ENCODE assay signal across 17 mouse cellular contexts in the genomic region with DNA sequence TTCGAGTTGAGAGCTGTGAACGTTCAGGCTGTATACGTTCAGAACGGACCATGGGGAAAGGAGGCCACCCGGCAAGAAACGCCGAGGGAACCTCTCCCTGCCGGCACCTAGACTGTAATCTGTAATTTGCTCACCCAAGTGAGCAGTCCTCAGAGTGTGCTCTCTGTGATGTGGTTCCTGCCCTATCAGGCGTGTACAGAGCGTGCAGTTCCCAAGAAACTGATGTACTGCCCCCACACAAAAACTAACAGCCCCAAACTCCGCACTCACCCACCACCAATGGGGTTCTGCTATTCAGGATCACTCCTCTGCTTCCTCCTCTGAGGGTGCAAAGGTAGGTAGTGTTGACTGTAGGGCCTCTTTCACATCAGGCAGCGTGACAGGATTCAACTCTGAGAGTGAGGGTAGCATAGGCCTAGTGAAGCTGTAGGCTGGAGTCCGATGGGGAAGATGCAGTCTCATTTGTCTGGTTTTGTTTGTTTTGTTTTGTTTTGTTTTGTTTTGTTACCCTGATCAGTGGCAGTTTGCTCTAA. TPM values are rescaled to one million over a fixed set of nuclear protein-coding genes. Genes with fewer than 3 reads are reported as not detected.
A peak's percentile ranks its signal among the peaks of the same experiment; 100 is the strongest.
DNase-seq lines count a peak whose midpoint lies in the region; ATAC-seq and TF ChIP-seq lines count a peak whose summit lies in the region.
"Had no signal": no experiment of that assay in that cellular context is flagged by ENCODE, and none has a peak within 500 bp of the region (broad histone marks: within the 10 kb centered on the region; RNA-seq: fewer than 3 reads in every experiment).

No protein-coding gene starts in this region.

- H3K36me3 ChIP-seq in kidney, embryonic 15.5 days = peaks cover 2% of the 10 kb centered on the region; the same call in 1 of the 2 replicates
- H3K36me3 ChIP-seq in G1E (replicated peaks) = peaks cover 53% of the 10 kb centered on the region
- no peaks in the 10 kb centered on the region for H3K36me3 ChIP-seq in intestine, embryonic 16.5 days (ENCODE audit: control insufficient read depth, insufficient read depth, low read length)
- peaks cover 2% of the 10 kb centered on the region; the same call in 1 of the 2 replicates for H3K36me3 ChIP-seq in small intestine, adult 2 months (ENCODE audit: control insufficient read depth, insufficient read depth, low read length)
- no peaks in the 10 kb centered on the region for H3K36me3 ChIP-seq in forebrain, postnatal 0 days (ENCODE audit: insufficient read depth)
- H3K36me3 ChIP-seq: heart, embryonic 15.5 days; midbrain, embryonic 13.5 days had no signal

- no peak overlapping the region for H3K9ac ChIP-seq in kidney, embryonic 15.5 days
- no peak overlapping the region for H3K9ac ChIP-seq in intestine, embryonic 16.5 days (ENCODE audit: low read depth, low read length)
- H3K9ac ChIP-seq in forebrain, postnatal 0 days = no peak overlapping the region
- H3K9ac ChIP-seq: forebrain, embryonic 12.5 days; heart, embryonic 15.5 days; midbrain, embryonic 13.5 days; neural tube, embryonic 12.5 days had no signal

- peak overlapping the region; percentile 71 for H3K27ac ChIP-seq in kidney, embryonic 15.5 days
- 0 out of 2 replicates have a peak overlapping the region, but pooled peaks have one; percentile 25 for H3K27ac ChIP-seq in intestine, embryonic 16.5 days (ENCODE audit: low read length)
- H3K27ac ChIP-seq in small intestine, adult 2 months (ENCODE audit: insufficient read depth, low read depth, low read length) = 0 out of 2 replicates have a peak overlapping the region, but pooled peaks have one; percentile 9
- H3K27ac ChIP-seq in forebrain, postnatal 0 days (ENCODE audit: low read depth, low read length) = no peak overlapping the region
- H3K27ac ChIP-seq: forebrain, embryonic 12.5 days; heart, embryonic 15.5 days; hindbrain, postnatal 0 days; layer of hippocampus, adult 2 months; midbrain, embryonic 13.5 days; neural tube, embryonic 12.5 days had no signal

- no peak overlapping the region for H3K4me2 ChIP-seq in kidney, embryonic 15.5 days
- no peak overlapping the region for H3K4me2 ChIP-seq in intestine, embryonic 16.5 days (ENCODE audit: low read depth, low read length)
- no peak overlapping the region for H3K4me2 ChIP-seq in forebrain, postnatal 0 days (ENCODE audit: low read depth)
- H3K4me2 ChIP-seq: forebrain, embryonic 12.5 days; heart, embryonic 15.5 days; midbrain, embryonic 13.5 days; neural tube, embryonic 12.5 days had no signal

- no peaks in the 10 kb centered on the region for H3K27me3 ChIP-seq in kidney, embryonic 15.5 days
- no peaks in the 10 kb centered on the region for H3K27me3 ChIP-seq in G1E (ENCODE audit: insufficient read depth, low read length)
- no peaks in the 10 kb centered on the region for H3K27me3 ChIP-seq in intestine, embryonic 16.5 days (replicated peaks; ENCODE audit: control insufficient read depth, insufficient read depth, low read length)
- no peaks in the 10 kb centered on the region for H3K27me3 ChIP-seq in small intestine, adult 2 months (ENCODE audit: control insufficient read depth, insufficient read depth, low read length)
- no peaks in the 10 kb centered on the region for H3K27me3 ChIP-seq in forebrain, postnatal 0 days (ENCODE audit: insufficient read depth, low read length)
- H3K27me3 ChIP-seq: forebrain, embryonic 12.5 days; heart, embryonic 15.5 days; midbrain, embryonic 13.5 days; neural tube, embryonic 12.5 days had no signal

- 60% methylated on average over 13 of the region's 13 CpGs for WGBS in kidney, embryonic 15.5 days
- WGBS in intestine, embryonic 16.5 days = 76% methylated on average over 13 of the region's 13 CpGs
- 81% methylated on average over 13 of the region's 13 CpGs for WGBS in small intestine, adult 2 months
- WGBS in forebrain, postnatal 0 days = 90% methylated on average over 13 of the region's 13 CpGs

- H3K9me3 ChIP-seq in kidney, embryonic 15.5 days (replicated peaks) = no peaks in the 10 kb centered on the region
- H3K9me3 ChIP-seq in G1E (replicated peaks) = peaks cover 2% of the 10 kb centered on the region
- no peaks in the 10 kb centered on the region for H3K9me3 ChIP-seq in intestine, embryonic 16.5 days (ENCODE audit: control insufficient read depth, low read length)
- H3K9me3 ChIP-seq in forebrain, postnatal 0 days (ENCODE audit: low read length) = no peaks in the 10 kb centered on the region
- H3K9me3 ChIP-seq: heart, embryonic 15.5 days had no signal

- TF ChIP-seq CTCF in G1E (IDR thresholded peaks at IDR 0.05; ENCODE audit: low read depth, low read length) = no peak
- TF ChIP-seq CTCF in small intestine, adult 2 months (IDR thresholded peaks at IDR 0.05; ENCODE audit: extremely low read depth, insufficient read length, insufficient replicate concordance, low read depth, low read length) = no peak
- TF ChIP-seq CTCF in forebrain, postnatal 0 days (IDR thresholded peaks at IDR 0.05; ENCODE audit: low read depth) = no peak

- peak; percentile 90 for ATAC-seq in kidney, embryonic 15.5 days (replicated peaks; ENCODE audit: low FRiP score)
- peak; percentile 80 for ATAC-seq in G1E (ENCODE audit: extremely low read depth, insufficient number of reproducible peaks, low FRiP score, poor library complexity, severe bottlenecking)
- ATAC-seq in intestine, embryonic 16.5 days = peak; percentile 59
- ATAC-seq in forebrain, postnatal 0 days = no peak
- ATAC-seq: hindbrain, postnatal 0 days; midbrain, embryonic 13.5 days had no signal

- no peak overlapping the region for H3K4me3 ChIP-seq in kidney, embryonic 15.5 days (replicated peaks)
- peak overlapping the region; percentile 67 for H3K4me3 ChIP-seq in G1E (ENCODE audit: low read depth, low read length)
- H3K4me3 ChIP-seq in intestine, embryonic 16.5 days (ENCODE audit: low read length) = no peak overlapping the region
- H3K4me3 ChIP-seq in small intestine, adult 2 months (ENCODE audit: low read depth, low read length) = no peak overlapping the region
- no peak overlapping the region for H3K4me3 ChIP-seq in forebrain, postnatal 0 days (ENCODE audit: low read depth, low read length)
- H3K4me3 ChIP-seq: forebrain, embryonic 12.5 days; heart, embryonic 15.5 days; layer of hippocampus, adult 2 months; midbrain, embryonic 13.5 days; neural tube, embryonic 12.5 days had no signal

- no peak for DNase-seq in kidney, adult 11 months
- peak; percentile 66 for DNase-seq in G1E (ENCODE audit: low spot score)
- no peak for DNase-seq in Muller cell, postnatal 12 days (ENCODE audit: inconsistent ontology term)
- DNase-seq in forebrain, postnatal 0 days = no peak
- DNase-seq: B cell, adult 2 months; cerebellum, adult 2 months; layer of hippocampus, postnatal 36 days; thymus, postnatal 4 days had no signal

- peaks cover 20% of the 10 kb centered on the region for H3K4me1 ChIP-seq in kidney, embryonic 15.5 days
- peaks cover 82% of the 10 kb centered on the region for H3K4me1 ChIP-seq in G1E (ENCODE audit: insufficient read depth, low read depth, low read length)
- peaks cover 23% of the 10 kb centered on the region for H3K4me1 ChIP-seq in intestine, embryonic 16.5 days (ENCODE audit: control insufficient read depth, insufficient read depth, low read length)
- peaks cover 4% of the 10 kb centered on the region; the same call in 1 of the 2 replicates for H3K4me1 ChIP-seq in small intestine, adult 2 months (ENCODE audit: control insufficient read depth, insufficient read depth, insufficient read length, low read length)
- H3K4me1 ChIP-seq in forebrain, postnatal 0 days (ENCODE audit: insufficient read depth) = no peaks in the 10 kb centered on the region
- H3K4me1 ChIP-seq: neural tube, embryonic 12.5 days had no signal

- no peak for TF ChIP-seq POLR2A in small intestine, adult 2 months (IDR thresholded peaks at IDR 0.05; ENCODE audit: low read depth, low read length)

RNA-seq across cellular contexts. Expression of a gene that starts 12.7 kb away (rescaled TPM):
- polyA plus RNA-seq in kidney, embryonic 15.5 days (2015; fragmentation: Nextera tagmentation; extraction: Ambion mirVana) = 74.5 and 77.7 TPM in 2 replicates
- total RNA-seq in G1E (2014; fragmentation: Nextera tagmentation) = 133 and 144 TPM in 2 replicates
- total RNA-seq in G1E (2017) = 119 and 120 TPM in 2 replicates
- 28.4 and 34.1 TPM in 2 replicates for polyA plus RNA-seq in G1E (2012)
- 79.0 and 88.1 TPM in 2 replicates for polyA plus RNA-seq in intestine, embryonic 16.5 days (2015; fragmentation: Nextera tagmentation; extraction: Ambion mirVana)
- 26.2 and 58.2 TPM in 2 replicates for polyA plus RNA-seq in small intestine, adult 2 months (2012; rRNA removed)
- total RNA-seq in forebrain, postnatal 0 days (2014; rRNA removed) = 53.6 and 59.6 TPM in 2 replicates
- 35.0 and 40.0 TPM in 2 replicates for polyA plus RNA-seq in forebrain, postnatal 0 days (2015; fragmentation: Nextera tagmentation; extraction: Ambion mirVana)
